In genomic region chr17:27825539-27825938, GRCm38 (mm10) we compare ENCODE assay signal across 8 mouse cellular contexts. TPM values are rescaled to one million over a fixed set of nuclear protein-coding genes. Genes with fewer than 3 reads are reported as not detected.
A peak's percentile ranks its signal among the peaks of the same experiment; 100 is the strongest.
DNase-seq lines count a peak whose midpoint lies in the region; ATAC-seq lines count a peak whose summit lies in the region.

No protein-coding gene starts in this region.

- intact Hi-C loops in heart, postnatal 25 days (cut with DNase I): no loop called here

- 0 out of 2 replicates have a peak overlapping the region, but pooled peaks have one; percentile 39 for H3K4me3 ChIP-seq in heart, embryonic 11.5 days (ENCODE audit: low read depth, low read length)
- H3K4me3 ChIP-seq in neural tube, embryonic 12.5 days: no peak overlapping the region

- no peak for DNase-seq in heart, postnatal 25 days (ENCODE audit: low spot score)
- DNase-seq in neural tube, embryonic 10.5 days (ENCODE audit: extremely low spot score, low spot score): no peak
- DNase-seq in induced T-regulatory cell, adult 2 months (ENCODE audit: low read depth): peak; percentile 79
- DNase-seq in splenic B cell, adult 2 months (ENCODE audit: low read depth, low spot score): peak; percentile 58
- no peak for DNase-seq in frontal cortex, adult 2 months (ENCODE audit: extremely low spot score in 1 of 2, low spot score in 1 of 2)
- DNase-seq in cerebellum, adult 11-12 months: no peak

- 27% methylated on average over 3 of the region's 3 CpGs for WGBS in heart, embryonic 11.5 days (ENCODE audit: insufficient replicate concordance)
- 39% methylated on average over 3 of the region's 3 CpGs for WGBS in neural tube, embryonic 12.5 days

- no peak overlapping the region for H3K27ac ChIP-seq in heart, embryonic 11.5 days (ENCODE audit: low read depth, low read length)
- H3K27ac ChIP-seq in neural tube, embryonic 12.5 days: no peak overlapping the region

- H3K4me1 ChIP-seq in heart, embryonic 11.5 days (ENCODE audit: control insufficient read depth, insufficient read depth, low read length): peaks cover 12% of the 10 kb centered on the region; the same call in 1 of the 2 replicates
- H3K4me1 ChIP-seq in neural tube, embryonic 12.5 days: peaks cover 10% of the 10 kb centered on the region; the same call in 1 of the 2 replicates

- H3K4me2 ChIP-seq in heart, embryonic 11.5 days: peak overlapping the region; percentile 71; the same call in 1 of the 2 replicates
- peak overlapping the region; percentile 59 for H3K4me2 ChIP-seq in neural tube, embryonic 12.5 days (replicated peaks)

- no peaks in the 10 kb centered on the region for H3K36me3 ChIP-seq in heart, embryonic 11.5 days (ENCODE audit: control insufficient read depth, insufficient read depth, low read length)
- no peaks in the 10 kb centered on the region for H3K36me3 ChIP-seq in neural tube, embryonic 12.5 days
- no peaks in the 10 kb centered on the region for H3K36me3 ChIP-seq in splenic B cell, adult 2 months (ENCODE audit: control insufficient read depth, insufficient read depth, low read length, poor library complexity, severe bottlenecking)

- ATAC-seq in heart, embryonic 11.5 days (replicated peaks; ENCODE audit: insufficient number of reproducible peaks, low FRiP score, low TSS enrichment): no peak
- no peak for ATAC-seq in neural tube, embryonic 12.5 days (ENCODE audit: low FRiP score, low read depth)

- no peaks in the 10 kb centered on the region for H3K27me3 ChIP-seq in heart, embryonic 11.5 days (ENCODE audit: control insufficient read depth, insufficient read depth, low read length)
- no peaks in the 10 kb centered on the region for H3K27me3 ChIP-seq in neural tube, embryonic 12.5 days (replicated peaks)
- no peaks in the 10 kb centered on the region for H3K27me3 ChIP-seq in splenic B cell, adult 2 months (ENCODE audit: control insufficient read depth, insufficient read depth, low read length, poor library complexity, severe bottlenecking)

- H3K9ac ChIP-seq in heart, embryonic 11.5 days (ENCODE audit: low read depth, low read length): no peak overlapping the region
- H3K9ac ChIP-seq in neural tube, embryonic 12.5 days: no peak overlapping the region

- no peaks in the 10 kb centered on the region for H3K9me3 ChIP-seq in heart, embryonic 11.5 days (replicated peaks; ENCODE audit: control insufficient read depth, low read length)
- H3K9me3 ChIP-seq in neural tube, embryonic 12.5 days: no peaks in the 10 kb centered on the region

RNA-seq across cellular contexts. Expression of gene D17Wsu92e, which starts 5.1 kb away (rescaled TPM):
- 11.8 and 12.5 TPM in 2 replicates for polyA plus RNA-seq in heart, embryonic 11.5 days (2014; fragmentation: Nextera tagmentation; extraction: Ambion mirVana)
- total RNA-seq in heart, postnatal 25 days (2021): 100 to 1,000 TPM; 133 to 137 TPM
- polyA plus RNA-seq in neural tube, embryonic 12.5 days (2016; fragmentation: Nextera tagmentation; extraction: Ambion mirVana): 11.5 and 12.1 TPM in 2 replicates
- 157 and 178 TPM in 2 replicates for polyA plus RNA-seq in frontal cortex, adult 2 months (2012; rRNA removed)

RNA-seq across cellular contexts. Expression of gene Snrpc, which starts 12.4 kb away (rescaled TPM):
- polyA plus RNA-seq in heart, embryonic 11.5 days (2014; fragmentation: Nextera tagmentation; extraction: Ambion mirVana): 226 and 242 TPM in 2 replicates
- 10 to 100 TPM; 59.9 to 60.7 TPM for total RNA-seq in heart, postnatal 25 days (2021)
- polyA plus RNA-seq in neural tube, embryonic 12.5 days (2016; fragmentation: Nextera tagmentation; extraction: Ambion mirVana): 322 and 330 TPM in 2 replicates
- polyA plus RNA-seq in frontal cortex, adult 2 months (2012; rRNA removed): 66.1 and 78.6 TPM in 2 replicates

RNA-seq across cellular contexts. Expression of gene Uhrf1bp1, which starts 30.7 kb away (rescaled TPM):
- polyA plus RNA-seq in heart, embryonic 11.5 days (2014; fragmentation: Nextera tagmentation; extraction: Ambion mirVana): 3.8 and 4.1 TPM in 2 replicates
- 10 to 100 TPM; 14.0 to 14.8 TPM for total RNA-seq in heart, postnatal 25 days (2021)
- polyA plus RNA-seq in neural tube, embryonic 12.5 days (2016; fragmentation: Nextera tagmentation; extraction: Ambion mirVana): 7.8 TPM in 2 replicates
- polyA plus RNA-seq in frontal cortex, adult 2 months (2012; rRNA removed): 9.5 and 10.5 TPM in 2 replicates

Comparison
In these comparisons a context has a peak if more than half of its experiments do, and no peak if none do; other contexts are left out.
1. DNase-seq: peak in induced T-regulatory cell, adult 2 months (single experiment) and splenic B cell, adult 2 months (single experiment); none in heart, postnatal 25 days (single experiment), neural tube, embryonic 10.5 days (single experiment), frontal cortex, adult 2 months (0 of 2) and cerebellum, adult 11-12 months (single experiment).
2. RNA of gene D17Wsu92e, which starts 5.1 kb away (polyA plus RNA-seq): 157 to 178 TPM in frontal cortex, adult 2 months; 11.5 to 12.1 TPM in neural tube, embryonic 12.5 days and 11.8 to 12.5 TPM in heart, embryonic 11.5 days; every median in the first group is over 10 times any median in the second.